Mouse (Mus musculus) cerebellum, adult 11 months (tissue): ENCODE results near the gene Olfr340.
"Not testable (repeated sequence)": the region's sequence is repeated elsewhere in the genome, so short reads cannot be mapped to it uniquely, and the experiment has no call there.

Experiments used
- DNase-seq: peaks from one replicate; pipeline ENCODE4 v3.0.0; 2022

Gene Olfr340

GRCm38 (mm10) chr2:36452287-36452686 lies at the start of gene Olfr340:
Olfr340 (plus strand) TSS chr2:36452587.
- no peak for DNase-seq

- DNase-seq, result not testable (repeated sequence)
These were observed 37.2 kb upstream of the Olfr340 start for GRCm38 (mm10) chr2:36415174-36415573.

GRCm38 (mm10) chr2:36415591-36415990 lies 36.8 kb upstream of the Olfr340 start:
- DNase-seq, result not testable (repeated sequence)

GRCm38 (mm10) chr2:36418647-36419046 lies 33.7 kb upstream of the Olfr340 start, which contains the start of gene Olfr339:
Olfr339 (plus strand) TSS chr2:36418947.
- no peak for DNase-seq

- no peak for DNase-seq
These were observed 21.2 kb downstream of the Olfr340 start for GRCm38 (mm10) chr2:36473634-36474033.

GRCm38 (mm10) chr2:36482368-36482767 lies 30.0 kb downstream of the Olfr340 start, which contains the start of gene Olfr341:
Olfr341 (minus strand) TSS chr2:36482468.
- no peak for DNase-seq
